ENCODE assay signal across 23 mouse cellular contexts in the genomic region with DNA sequence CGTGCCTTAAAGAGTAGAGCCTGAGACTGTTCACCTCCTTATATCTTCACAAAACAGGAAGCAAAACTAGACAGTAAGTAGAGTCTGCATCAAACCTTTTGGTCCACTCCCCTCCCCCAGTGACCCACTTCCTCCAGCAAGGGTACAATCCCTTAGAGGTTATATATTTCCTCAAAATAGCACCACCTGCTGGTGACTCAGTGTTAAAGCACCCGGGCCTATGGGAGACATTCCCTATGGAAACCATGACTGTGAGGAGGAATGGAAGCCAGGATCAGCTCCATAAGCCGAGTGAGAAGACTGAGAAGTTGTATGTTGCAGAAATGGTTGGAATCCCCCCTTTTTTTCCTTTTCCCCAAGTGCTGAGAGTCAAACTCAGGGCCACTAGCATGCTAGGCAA.
DNase-seq lines count a peak whose midpoint lies in the region; ATAC-seq and TF ChIP-seq lines count a peak whose summit lies in the region.
"Had no signal": no experiment of that assay in that cellular context is flagged by ENCODE, and none has a peak within 500 bp of the region (broad histone marks: within the 10 kb centered on the region; RNA-seq: fewer than 3 reads in every experiment).

No protein-coding gene starts in this region.

- H3K4me2 ChIP-seq in forebrain, postnatal 0 days (ENCODE audit: low read depth), result no peak overlapping the region
- no peak overlapping the region for H3K4me2 ChIP-seq in forebrain, embryonic 16.5 days (ENCODE audit: low read length)
- no peak overlapping the region for H3K4me2 ChIP-seq in liver, embryonic 14.5 days (ENCODE audit: low read depth)
- no peak overlapping the region for H3K4me2 ChIP-seq in liver, embryonic 12.5 days
- H3K4me2 ChIP-seq: embryonic facial prominence, embryonic 15.5 days; limb, embryonic 12.5 days; liver, embryonic 15.5 days had no signal

- TF ChIP-seq EP300 in liver, embryonic 14.5 days (IDR thresholded peaks at IDR 0.05; ENCODE audit: low read depth), result no peak

- peaks cover 10% of the 10 kb centered on the region; the same call in 1 of the 2 replicates for H3K4me1 ChIP-seq in forebrain, postnatal 0 days (ENCODE audit: insufficient read depth)
- H3K4me1 ChIP-seq in forebrain, embryonic 16.5 days (replicated peaks; ENCODE audit: control insufficient read depth, insufficient read depth, low read length), result peaks cover 19% of the 10 kb centered on the region
- no peaks in the 10 kb centered on the region for H3K4me1 ChIP-seq in liver, embryonic 14.5 days (replicated peaks; ENCODE audit: control insufficient read depth in 2 of 2, insufficient read depth in 2 of 2, low read length in 1 of 2)
- no peaks in the 10 kb centered on the region for H3K4me1 ChIP-seq in liver, embryonic 12.5 days
- H3K4me1 ChIP-seq: liver, embryonic 15.5 days had no signal

- no peak overlapping the region for H3K27ac ChIP-seq in forebrain, postnatal 0 days (ENCODE audit: low read depth, low read length)
- no peak overlapping the region for H3K27ac ChIP-seq in forebrain, embryonic 16.5 days (ENCODE audit: low read length)
- no peak overlapping the region for H3K27ac ChIP-seq in liver, embryonic 14.5 days
- no peak overlapping the region for H3K27ac ChIP-seq in liver, embryonic 12.5 days
- H3K27ac ChIP-seq: embryonic facial prominence, embryonic 15.5 days; limb, embryonic 12.5 days; liver, embryonic 15.5 days had no signal

- WGBS in forebrain, postnatal 0 days, result 95% methylated on average over 3 of the region's 3 CpGs
- WGBS in forebrain, embryonic 16.5 days, result 92% methylated on average over 3 of the region's 3 CpGs
- 72% methylated on average over 3 of the region's 3 CpGs for WGBS in liver, embryonic 14.5 days (ENCODE audit: insufficient replicate concordance)
- 62% methylated on average over 3 of the region's 3 CpGs for WGBS in liver, embryonic 12.5 days (ENCODE audit: insufficient replicate concordance)

- no peak for ATAC-seq in forebrain, postnatal 0 days
- no peak for ATAC-seq in forebrain, embryonic 16.5 days
- no peak for ATAC-seq in liver, embryonic 14.5 days (ENCODE audit: insufficient read depth)
- no peak for ATAC-seq in liver, embryonic 12.5 days
- ATAC-seq: activated CD4-positive, CD25-positive, alpha-beta regulatory T cell, adult 4 months; CD4-positive, CD25-positive, alpha-beta regulatory T cell, adult 4 months had no signal

- no peaks in the 10 kb centered on the region for H3K27me3 ChIP-seq in forebrain, postnatal 0 days (ENCODE audit: insufficient read depth, low read length)
- H3K27me3 ChIP-seq in forebrain, embryonic 16.5 days (replicated peaks; ENCODE audit: control insufficient read depth, insufficient read depth, low read length), result no peaks in the 10 kb centered on the region
- no peaks in the 10 kb centered on the region for H3K27me3 ChIP-seq in liver, embryonic 14.5 days (ENCODE audit: control insufficient read depth, insufficient read depth, low read length)
- H3K27me3 ChIP-seq in liver, embryonic 12.5 days (replicated peaks), result peaks cover 26% of the 10 kb centered on the region
- H3K27me3 ChIP-seq: embryonic facial prominence, embryonic 15.5 days had no signal

- no peak for DNase-seq in forebrain, postnatal 0 days
- no peak for DNase-seq in liver, embryonic 14.5 days (ENCODE audit: low read depth in 3 of 3, low spot score in 3 of 3)
- DNase-seq in A20 (ENCODE audit: low read depth, low spot score) (peak; percentile 67), ZHBTc4 (ENCODE audit: low read depth, low spot score) (peak; percentile 45), MN1 (ENCODE audit: low spot score) (no peak)
- DNase-seq in c-Kit-positive CD71-positive TER-119-positive erythroid progenitor cells, embryonic 14.5 days (ENCODE audit: low spot score), result no peak
- DNase-seq: adrenal gland, postnatal 14 days; cerebellum, adult 11-12 months; cerebellum, postnatal 25 days; gastrocnemius, postnatal 14 days; kidney, adult 11 months; kidney, postnatal 14 days; layer of hippocampus, adult 9-11 months; lung, postnatal 36 days; right cerebral cortex, postnatal 4 days; thymus, postnatal 4 days had no signal

- no peaks in the 10 kb centered on the region for H3K36me3 ChIP-seq in forebrain, postnatal 0 days (ENCODE audit: insufficient read depth)
- no peaks in the 10 kb centered on the region for H3K36me3 ChIP-seq in forebrain, embryonic 16.5 days (ENCODE audit: control insufficient read depth, insufficient read depth)
- H3K36me3 ChIP-seq in liver, embryonic 14.5 days (replicated peaks; ENCODE audit: control insufficient read depth, insufficient read depth, low read depth), result no peaks in the 10 kb centered on the region
- no peaks in the 10 kb centered on the region for H3K36me3 ChIP-seq in liver, embryonic 12.5 days
- H3K36me3 ChIP-seq: embryonic facial prominence, embryonic 15.5 days; limb, embryonic 12.5 days; liver, embryonic 15.5 days had no signal

- peak; percentile 26 for TF ChIP-seq CTCF in forebrain, postnatal 0 days (IDR thresholded peaks at IDR 0.05; ENCODE audit: low read depth)
- TF ChIP-seq CTCF in liver, embryonic 14.5 days (IDR thresholded peaks at IDR 0.05; ENCODE audit: low read depth), result peak; percentile 25; the same call in 1 of the 2 replicates

- no peak overlapping the region for H3K4me3 ChIP-seq in forebrain, postnatal 0 days (ENCODE audit: low read depth, low read length)
- no peak overlapping the region for H3K4me3 ChIP-seq in forebrain, embryonic 16.5 days (replicated peaks; ENCODE audit: low read length)
- H3K4me3 ChIP-seq in liver, embryonic 14.5 days (ENCODE audit: insufficient read depth in 1 of 2, low read depth in 2 of 2, low read length in 2 of 2), result no peak overlapping the region
- no peak overlapping the region for H3K4me3 ChIP-seq in liver, embryonic 12.5 days
- H3K4me3 ChIP-seq: embryonic facial prominence, embryonic 15.5 days; limb, embryonic 12.5 days; liver, embryonic 15.5 days had no signal

- no peak overlapping the region for H3K9ac ChIP-seq in forebrain, postnatal 0 days
- H3K9ac ChIP-seq in forebrain, embryonic 16.5 days (replicated peaks; ENCODE audit: low read depth, low read length), result no peak overlapping the region
- H3K9ac ChIP-seq in liver, embryonic 14.5 days (replicated peaks), result no peak overlapping the region
- H3K9ac ChIP-seq in liver, embryonic 12.5 days, result no peak overlapping the region
- H3K9ac ChIP-seq: embryonic facial prominence, embryonic 15.5 days; limb, embryonic 12.5 days; liver, embryonic 15.5 days had no signal

- H3K9me3 ChIP-seq in forebrain, postnatal 0 days (ENCODE audit: low read length), result no peaks in the 10 kb centered on the region
- H3K9me3 ChIP-seq in forebrain, embryonic 16.5 days (ENCODE audit: control insufficient read depth, low read length), result no peaks in the 10 kb centered on the region
- no peaks in the 10 kb centered on the region; the same call in none of the 2 replicates for H3K9me3 ChIP-seq in liver, embryonic 14.5 days (ENCODE audit: control insufficient read depth, low read length)
- H3K9me3 ChIP-seq in liver, embryonic 12.5 days (replicated peaks), result 0 out of 2 replicates have a peak, but pooled peaks cover 11% of the 10 kb centered on the region
- H3K9me3 ChIP-seq: embryonic facial prominence, embryonic 15.5 days; liver, embryonic 15.5 days had no signal

Comparison
In these comparisons a context has a peak if more than half of its experiments do, and no peak if none do; other contexts are left out.
1. DNase-seq: peak in A20 (single experiment) and ZHBTc4 (single experiment); none in forebrain, postnatal 0 days (single experiment), liver, embryonic 14.5 days (0 of 3), MN1 (single experiment) and c-Kit-positive CD71-positive TER-119-positive erythroid progenitor cells, embryonic 14.5 days (single experiment).